Mouse (Mus musculus): Measurements from ENCODE around the gene H2afj.

- TF ChIP-seq CTCF (IDR thresholded peaks at IDR 0.05; ENCODE audit: borderline replicate concordance, control insufficient read depth, extremely low read depth, insufficient read depth, low read length, poor library complexity) (no peak), POLR2A (IDR thresholded peaks at IDR 0.05; ENCODE audit: control insufficient read depth, extremely low read depth, insufficient read depth, low read length, poor library complexity) (no peak)
Observed at GRCm38 (mm10) chr6:136815381-136815780, 7.3 kb downstream of the H2afj start.

Data from thymus, adult 2 months (tissue).